Mouse (Mus musculus) lung, adult 18-20 months (tissue): Measurements from ENCODE around the gene Scube3.
A peak's percentile ranks its signal among the peaks of the same experiment; 100 is the strongest.

Experiments
- DNase-seq, 2 experiments: peaks; one replicate each; pipeline ENCODE4 v3.0.0; 2022; ENCODE audit warnings: mixed read lengths in 2 of 2

Gene Scube3

GRCm38 (mm10) chr17:28135496-28135895, 6.4 kb upstream of the Scube3 start:
- no peak for DNase-seq

GRCm38 (mm10) chr17:28136266-28136665, 5.7 kb upstream of the Scube3 start:
- no peak for DNase-seq

- no peak for DNase-seq
Measured at GRCm38 (mm10) chr17:28138013-28138412, 3.9 kb upstream of the Scube3 start.

GRCm38 (mm10) chr17:28138685-28139084, 3.3 kb upstream of the Scube3 start:
- no peak for DNase-seq

GRCm38 (mm10) chr17:28140431-28141204, 1.3 kb upstream of the Scube3 start:
- DNase-seq = no peak

GRCm38 (mm10) chr17:28141205-28141650, 713 bp upstream of the Scube3 start:
- no peak for DNase-seq

- DNase-seq = no peak
Measured at GRCm38 (mm10) chr17:28142700-28143610, 1.0 kb downstream of the Scube3 start.

GRCm38 (mm10) chr17:28143751-28144150, 1.8 kb downstream of the Scube3 start:
- DNase-seq = no peak

- no peak for DNase-seq
Measured at GRCm38 (mm10) chr17:28144241-28144640, 2.3 kb downstream of the Scube3 start.

- no peak for DNase-seq
Measured at GRCm38 (mm10) chr17:28148288-28148687, 6.3 kb downstream of the Scube3 start.

- DNase-seq = no peak
Measured at GRCm38 (mm10) chr17:28149734-28150133, 7.8 kb downstream of the Scube3 start.

GRCm38 (mm10) chr17:28150456-28150855, 8.5 kb downstream of the Scube3 start:
- no peak for DNase-seq

- no peak for DNase-seq
Measured at GRCm38 (mm10) chr17:28153095-28153494, 11.2 kb downstream of the Scube3 start.

- no peak for DNase-seq
Measured at GRCm38 (mm10) chr17:28154970-28155369, 13.0 kb downstream of the Scube3 start.

GRCm38 (mm10) chr17:28160361-28160760, 18.4 kb downstream of the Scube3 start:
- no peak for DNase-seq

GRCm38 (mm10) chr17:28161310-28161881, 19.5 kb downstream of the Scube3 start:
- no peak for DNase-seq

- DNase-seq = peak; percentile 69 to 73
Measured at GRCm38 (mm10) chr17:28163666-28164065, 21.7 kb downstream of the Scube3 start.

- no peak for DNase-seq
Measured at GRCm38 (mm10) chr17:28170460-28171305, 28.7 kb downstream of the Scube3 start.

GRCm38 (mm10) chr17:28172690-28173089, 30.7 kb downstream of the Scube3 start:
- DNase-seq = peak in 1 of 2 experiments; percentile 15

- peak; percentile 87 to 90 for DNase-seq
Measured at GRCm38 (mm10) chr17:28176775-28177539, 35.0 kb downstream of the Scube3 start, which contains the start of gene Zfp523. Zfp523 (plus strand) TSS chr17:28177129.

- peak in 1 of 2 experiments; percentile 55 for DNase-seq
Measured at GRCm38 (mm10) chr17:28177540-28178046, 35.7 kb downstream of the Scube3 start.
